Mouse (Mus musculus): ENCODE results near the gene 1700049E17Rik2.
"Not testable (repeated sequence)": the region's sequence is repeated elsewhere in the genome, so short reads cannot be mapped to it uniquely, and the experiment has no call there.

1700049E17Rik2 gene

GRCm38 (mm10) chr14:41572911-41573310 lies at the start of gene 1700049E17Rik2:
Gene 1700049E17Rik2, plus strand, starts transcription at chr14:41573211.
- DNase-seq = not testable (repeated sequence)

- DNase-seq = not testable (repeated sequence)
These were observed 48.3 kb upstream of the 1700049E17Rik2 start for GRCm38 (mm10) chr14:41524695-41525094.

- not testable (repeated sequence) for DNase-seq
These were observed 17.5 kb upstream of the 1700049E17Rik2 start, which contains the start of gene Gm7970 for GRCm38 (mm10) chr14:41555483-41555882. Gene Gm7970, minus strand, starts transcription at chr14:41555583.

GRCm38 (mm10) chr14:41586346-41586745 lies 13.3 kb downstream of the 1700049E17Rik2 start:
- not testable (repeated sequence) for DNase-seq

GRCm38 (mm10) chr14:41600935-41601334 lies 27.9 kb downstream of the 1700049E17Rik2 start:
- not testable (repeated sequence) for DNase-seq

- DNase-seq = not testable (repeated sequence)
These were observed 37.7 kb downstream of the 1700049E17Rik2 start for GRCm38 (mm10) chr14:41610690-41611089.

GRCm38 (mm10) chr14:41622535-41622934 lies 49.5 kb downstream of the 1700049E17Rik2 start:
- not testable (repeated sequence) for DNase-seq

GRCm38 (mm10) chr14:41624512-41624911 lies 51.5 kb downstream of the 1700049E17Rik2 start, which contains the start of gene Gm3072:
Gene Gm3072, minus strand, starts transcription at chr14:41624612.
- DNase-seq = not testable (repeated sequence)

- DNase-seq = not testable (repeated sequence)
These were observed 57.1 kb downstream of the 1700049E17Rik2 start for GRCm38 (mm10) chr14:41630144-41630543.
